Mouse (Mus musculus) CH12.LX (cell line): ENCODE results near the gene Capn13. TPM values are rescaled to one million over a fixed set of nuclear protein-coding genes. Genes with fewer than 3 reads are reported as not detected.

Experiments used
- DNase-seq: peaks from one replicate; pipeline ENCODE4 v3.0.0-alpha.2; 2013; ENCODE audit errors: extremely low read depth
- H3K27ac ChIP-seq: 2 replicates; pipeline ENCODE4 v1.5.1; 2012; ENCODE audit warnings: low read depth, mild to moderate bottlenecking, control low read depth, moderate library complexity; ENCODE audit not compliant: insufficient read depth
- H3K27me3 ChIP-seq: replicated peaks from 2 replicates; pipeline ENCODE3; 2012; ENCODE audit warnings: inconsistent platforms
- H3K36me3 ChIP-seq, 2 experiments: replicated peaks in 1 of 2; 2 replicates each; pipeline versions ENCODE3 to v1.6.1; 2012; ENCODE audit warnings: inconsistent platforms in 1 of 2, low read length in 1 of 2, mild to moderate bottlenecking in 1 of 2, mixed read lengths in 1 of 2, moderate library complexity in 1 of 2; ENCODE audit not compliant: control insufficient read depth in 1 of 2, insufficient read depth in 1 of 2
- H3K4me1 ChIP-seq, 2 experiments: 2 replicates each; pipeline ENCODE4 v1.6.1; 2012; ENCODE audit warnings: inconsistent platforms in 1 of 2, moderate library complexity in 1 of 2; ENCODE audit not compliant: insufficient read depth in 2 of 2, control insufficient read depth in 1 of 2
- H3K4me2 ChIP-seq: 2 replicates; pipeline ENCODE4 v1.6.1; 2012; ENCODE audit warnings: low read depth, mild to moderate bottlenecking, control low read depth; ENCODE audit not compliant: poor library complexity, insufficient read depth, severe bottlenecking
- H3K4me3 ChIP-seq, 3 experiments: fragments of 150-350 bp in 1 of 3; sonication (generic) in 1 of 3; replicated peaks in 1 of 3; 2 replicates each; pipeline versions ENCODE3 to v1.5.1; 2011 to 2012; ENCODE audit warnings: low read depth in 2 of 3, low read length in 2 of 3, mild to moderate bottlenecking in 2 of 3, moderate library complexity in 2 of 3, control low read depth in 1 of 3, improper control_type of control experiment in 1 of 3, inconsistent platforms in 1 of 3, mixed read lengths in 1 of 3; ENCODE audit not compliant: poor library complexity in 1 of 3
- H3K79me2 ChIP-seq: replicated peaks from 2 replicates; pipeline ENCODE4 v1.6.1; 2012; ENCODE audit warnings: mild to moderate bottlenecking, moderate library complexity; ENCODE audit not compliant: control insufficient read depth, poor library complexity, insufficient read depth, severe bottlenecking; ENCODE audit errors: extremely low read depth
- H3K9ac ChIP-seq: 2 replicates; pipeline ENCODE4 v1.6.1; 2012; ENCODE audit warnings: low read depth, mild to moderate bottlenecking, control low read depth, moderate library complexity; ENCODE audit not compliant: insufficient read depth
- H3K9me3 ChIP-seq: replicated peaks from 2 replicates; pipeline ENCODE3; 2012; ENCODE audit warnings: low read length, inconsistent platforms, mixed read lengths
- BHLHE40 ChIP-seq: IDR thresholded peaks from 2 replicates; pipeline ENCODE4 v1.6.1; 2011; ENCODE audit warnings: mild to moderate bottlenecking, low read depth, low read length, improper control_type of control experiment
- CHD1 ChIP-seq: IDR thresholded peaks from 2 replicates; pipeline ENCODE4 v1.6.1; 2012; ENCODE audit warnings: low read depth, low read length, improper control_type of control experiment, inconsistent platforms
- E2F4 ChIP-seq: IDR thresholded peaks from 2 replicates; pipeline ENCODE4 v1.6.1; 2011; ENCODE audit warnings: low read depth, low read length, improper control_type of control experiment; ENCODE audit not compliant: insufficient replicate concordance
- EP300 ChIP-seq: IDR thresholded peaks from 2 replicates; pipeline ENCODE4 v1.6.1; 2011; ENCODE audit warnings: low read length, improper control_type of control experiment
- HCFC1 ChIP-seq: IDR thresholded peaks from 2 replicates; pipeline ENCODE4 v1.6.1; 2012; ENCODE audit warnings: low read depth, mild to moderate bottlenecking, inconsistent platforms, low read length, improper control_type of control experiment
- JUN ChIP-seq: IDR thresholded peaks from 2 replicates; pipeline ENCODE4 v1.6.1; 2011; ENCODE audit warnings: low read depth, mild to moderate bottlenecking, low read length, improper control_type of control experiment, moderate library complexity; ENCODE audit not compliant: insufficient read depth
- MAX ChIP-seq: IDR thresholded peaks from 2 replicates; pipeline ENCODE4 v1.6.1; 2011; ENCODE audit warnings: low read length, improper control_type of control experiment
- NELFE ChIP-seq: IDR thresholded peaks from 2 replicates; pipeline ENCODE4 v1.6.1; 2011; ENCODE audit warnings: low read depth, low read length, improper control_type of control experiment
- NRF1 ChIP-seq: IDR thresholded peaks from 2 replicates; pipeline ENCODE4 v1.6.1; 2014; ENCODE audit warnings: low read depth, mild to moderate bottlenecking, inconsistent platforms, low read length, improper control_type of control experiment, moderate library complexity
- PAX5 ChIP-seq: IDR thresholded peaks from 2 replicates; pipeline ENCODE4 v1.6.1; 2012; ENCODE audit warnings: low read length, inconsistent platforms, mixed read lengths
- RCOR1 ChIP-seq: conservative IDR thresholded peaks from 2 replicates; pipeline ENCODE4 v1.6.1; 2012; ENCODE audit warnings: low read depth, mild to moderate bottlenecking, inconsistent platforms, low read length, improper control_type of control experiment
- SIN3A ChIP-seq: IDR thresholded peaks from 2 replicates; pipeline ENCODE4 v1.6.1; 2012; ENCODE audit warnings: low read length, improper control_type of control experiment, inconsistent platforms
- SMC3 ChIP-seq: IDR thresholded peaks from 2 replicates; pipeline ENCODE4 v1.6.1; 2011; ENCODE audit warnings: low read depth, low read length, improper control_type of control experiment
- TBP ChIP-seq: conservative IDR thresholded peaks from 2 replicates; pipeline ENCODE4 v1.6.1; 2011; ENCODE audit warnings: low read depth, low read length, improper control_type of control experiment
- USF1 ChIP-seq: IDR thresholded peaks from 2 replicates; pipeline ENCODE4 v1.6.1; 2014; ENCODE audit warnings: low read depth, mild to moderate bottlenecking, inconsistent platforms, low read length, improper control_type of control experiment
- ZC3H11A ChIP-seq: IDR thresholded peaks from 2 replicates; pipeline ENCODE4 v1.6.1; 2012; ENCODE audit warnings: low read depth, mild to moderate bottlenecking, inconsistent platforms, low read length, improper control_type of control experiment
- ZKSCAN1 ChIP-seq: IDR thresholded peaks from 2 replicates; pipeline ENCODE4 v1.6.1; 2012; ENCODE audit warnings: low read depth, inconsistent platforms, low read length, improper control_type of control experiment, borderline replicate concordance
- ZNF384 ChIP-seq: IDR thresholded peaks from 2 replicates; pipeline ENCODE4 v1.6.1; 2012; ENCODE audit warnings: low read depth, low read length, improper control_type of control experiment, inconsistent platforms
- dilution Hi-C: fragments of 300-500 bp; cut with MboI; formaldehyde crosslinking; loops from 2 replicates; pipeline ENCODE4 v1.14.3; 2020; ENCODE audit warnings: low sequenced_read_pairs; ENCODE audit not compliant: extremely low pct_unique_long_range_greater_than_20kb, extremely low pct_ligation_motif_present
- in situ Hi-C: fragments of 300-500 bp; cut with MboI; formaldehyde crosslinking; loops from 3 replicates; pipeline ENCODE4 v1.14.3; 2019; ENCODE audit warnings: low sequenced_read_pairs, low pct_ligation_motif_present, low pct_unique_long_range_greater_than_20kb, mixed read lengths
- polyA plus RNA-seq: library from polyadenylated mRNA; unstranded; fragments of >175 nt; gene quantifications from 2 replicates; pipeline ENCODE4 v1.2.1, GENCODE M21; 2012; ENCODE audit warnings: low read depth; ENCODE audit not compliant: insufficient read length
- total RNA-seq, 2 experiments: library from RNA; depleted of rRNA; stranded (reverse); fragments of 300-350 nt in 1 of 2; fragments of >200 nt in 1 of 2; gene quantifications; 2 replicates each; pipeline ENCODE4 v1.2.3; 2012 to 2014

The Capn13 gene
- total and polyA plus RNA-seq, 3 experiments, result not detected

GRCm38 (mm10) chr17:73390191-73391089 lies 10.2 kb downstream of the Capn13 start:
- TF ChIP-seq ZC3H11A, result no peak
- no peak for TF ChIP-seq E2F4
- in situ Hi-C loops (no loop called here), dilution Hi-C loops (no loop called here)
- Histone ChIP-seq H3K4me3 (no peak overlapping the region), H3K9ac (no peak overlapping the region), H3K4me1 (peaks cover 0 to 20% of the 10 kb centered on the region in 2 experiments; a peak in 2 of 4 replicates), H3K9me3 (no peaks in the 10 kb centered on the region), H3K4me2 (peak overlapping the region; percentile 45), H3K79me2 (no peaks in the 10 kb centered on the region), H3K36me3 (no peaks in the 10 kb centered on the region), H3K27ac (no peak overlapping the region), H3K27me3 (no peaks in the 10 kb centered on the region)
- no peak for DNase-seq

- H3K79me2 ChIP-seq, result no peaks in the 10 kb centered on the region
- no peak overlapping the region for H3K4me2 ChIP-seq
- H3K36me3 ChIP-seq, result no peaks in the 10 kb centered on the region
- TF ChIP-seq SIN3A (no peak), NELFE (no peak), CHD1 (no peak), EP300 (no peak), ZKSCAN1 (no peak), MAX (no peak), PAX5 (no peak), RCOR1 (no peak), NRF1 (no peak), JUN (no peak), BHLHE40 (no peak), ZC3H11A (no peak), SMC3 (no peak), TBP (no peak), ZNF384 (no peak), HCFC1 (no peak), USF1 (no peak)
- TF ChIP-seq, all 38 proteins: peak for 0
- no peaks in the 10 kb centered on the region for H3K27me3 ChIP-seq
- dilution Hi-C loops (no loop called here), in situ Hi-C loops (no loop called here)
- no peak overlapping the region for H3K27ac ChIP-seq
- no peak overlapping the region for H3K4me3 ChIP-seq
- DNase-seq, result no peak
- H3K9ac ChIP-seq, result no peak overlapping the region
- H3K9me3 ChIP-seq, result no peaks in the 10 kb centered on the region
- H3K4me1 ChIP-seq, result peaks cover 0 to 16% of the 10 kb centered on the region in 2 experiments; a peak in 2 of 4 replicates
Observed at GRCm38 (mm10) chr17:73389336-73389735, 11.3 kb downstream of the Capn13 start.
